Mouse (Mus musculus): ENCODE data around the gene Gm21885. TPM values are rescaled to one million over a fixed set of nuclear protein-coding genes. Genes with fewer than 3 reads are reported as not detected.
A peak's percentile ranks its signal among the peaks of the same experiment; 100 is the strongest.

Gm21885 gene
- polyA plus RNA-seq, 1 experiment = not detected

- 79% methylated on average over 10 of the region's 10 CpGs for WGBS
- H3K4me3 ChIP-seq (replicated peaks; ENCODE audit: control insufficient read depth, low read depth, low read length) = no peak overlapping the region
- peaks cover 4% of the 10 kb centered on the region for H3K4me1 ChIP-seq (ENCODE audit: control insufficient read depth, insufficient read depth, low read length)
- no peak overlapping the region for H3K27ac ChIP-seq (ENCODE audit: control insufficient read depth, insufficient read depth, low read depth, low read length, poor library complexity)
- no peak for TF ChIP-seq CTCF (IDR thresholded peaks at IDR 0.05; ENCODE audit: control insufficient read depth, insufficient read depth, low read length)
- TF ChIP-seq POLR2A (IDR thresholded peaks at IDR 0.05; ENCODE audit: borderline replicate concordance, control insufficient read depth, low read depth, low read length) = no peak
These were observed 7.3 kb upstream of the Gm21885 start for GRCm38 (mm10) chr11:94274206-94274867.

GRCm38 (mm10) chr11:94275226-94275625 lies 6.4 kb upstream of the Gm21885 start:
- no peak overlapping the region for H3K4me3 ChIP-seq (replicated peaks; ENCODE audit: control insufficient read depth, low read depth, low read length)
- TF ChIP-seq POLR2A (IDR thresholded peaks at IDR 0.05; ENCODE audit: borderline replicate concordance, control insufficient read depth, low read depth, low read length) = no peak
- TF ChIP-seq CTCF (IDR thresholded peaks at IDR 0.05; ENCODE audit: control insufficient read depth, insufficient read depth, low read length) = no peak
- H3K27ac ChIP-seq (ENCODE audit: control insufficient read depth, insufficient read depth, low read depth, low read length, poor library complexity) = no peak overlapping the region
- WGBS = 91% methylated on average over 7 of the region's 7 CpGs
- peaks cover 4% of the 10 kb centered on the region for H3K4me1 ChIP-seq (ENCODE audit: control insufficient read depth, insufficient read depth, low read length)

- WGBS = 71% methylated on average over 2 of the region's 2 CpGs
- H3K4me1 ChIP-seq (ENCODE audit: control insufficient read depth, insufficient read depth, low read length) = peaks cover 4% of the 10 kb centered on the region
- no peak overlapping the region for H3K27ac ChIP-seq (ENCODE audit: control insufficient read depth, insufficient read depth, low read depth, low read length, poor library complexity)
- TF ChIP-seq POLR2A (IDR thresholded peaks at IDR 0.05; ENCODE audit: borderline replicate concordance, control insufficient read depth, low read depth, low read length) = no peak
- TF ChIP-seq CTCF (IDR thresholded peaks at IDR 0.05; ENCODE audit: control insufficient read depth, insufficient read depth, low read length) = no peak
- no peak overlapping the region for H3K4me3 ChIP-seq (replicated peaks; ENCODE audit: control insufficient read depth, low read depth, low read length)
These were observed 6.0 kb upstream of the Gm21885 start for GRCm38 (mm10) chr11:94275686-94276085.

- TF ChIP-seq POLR2A (IDR thresholded peaks at IDR 0.05; ENCODE audit: borderline replicate concordance, control insufficient read depth, low read depth, low read length) = no peak
- TF ChIP-seq CTCF (IDR thresholded peaks at IDR 0.05; ENCODE audit: control insufficient read depth, insufficient read depth, low read length) = peak; percentile 99
- Histone ChIP-seq H3K4me1 (ENCODE audit: control insufficient read depth, insufficient read depth, low read length) (peaks cover 2% of the 10 kb centered on the region), H3K4me3 (replicated peaks; ENCODE audit: control insufficient read depth, low read depth, low read length) (peak overlapping the region; percentile 38), H3K27ac (ENCODE audit: control insufficient read depth, insufficient read depth, low read depth, low read length, poor library complexity) (no peak overlapping the region)
- WGBS = 8% methylated on average over 20 of the region's 20 CpGs
These were observed 4.8 kb upstream of the Gm21885 start for GRCm38 (mm10) chr11:94276869-94277337.

- no peak for TF ChIP-seq POLR2A (IDR thresholded peaks at IDR 0.05; ENCODE audit: borderline replicate concordance, control insufficient read depth, low read depth, low read length)
- no peak for TF ChIP-seq CTCF (IDR thresholded peaks at IDR 0.05; ENCODE audit: control insufficient read depth, insufficient read depth, low read length)
- Histone ChIP-seq H3K27ac (ENCODE audit: control insufficient read depth, insufficient read depth, low read depth, low read length, poor library complexity) (no peak overlapping the region), H3K4me3 (replicated peaks; ENCODE audit: control insufficient read depth, low read depth, low read length) (no peak overlapping the region), H3K4me1 (ENCODE audit: control insufficient read depth, insufficient read depth, low read length) (no peaks in the 10 kb centered on the region)
- WGBS = 62% methylated on average over 5 of the region's 5 CpGs
These were observed 618 bp downstream of the Gm21885 start for GRCm38 (mm10) chr11:94282291-94282690.

- WGBS = 92% methylated on average over 6 of the region's 6 CpGs
- H3K4me3 ChIP-seq (replicated peaks; ENCODE audit: control insufficient read depth, low read depth, low read length) = no peak overlapping the region
- no peaks in the 10 kb centered on the region for H3K4me1 ChIP-seq (ENCODE audit: control insufficient read depth, insufficient read depth, low read length)
- TF ChIP-seq POLR2A (IDR thresholded peaks at IDR 0.05; ENCODE audit: borderline replicate concordance, control insufficient read depth, low read depth, low read length) (no peak), CTCF (IDR thresholded peaks at IDR 0.05; ENCODE audit: control insufficient read depth, insufficient read depth, low read length) (no peak)
- H3K27ac ChIP-seq (ENCODE audit: control insufficient read depth, insufficient read depth, low read depth, low read length, poor library complexity) = no peak overlapping the region
These were observed 1.9 kb downstream of the Gm21885 start for GRCm38 (mm10) chr11:94283536-94284099.

- 86% methylated on average over 11 of the region's 11 CpGs for WGBS
- TF ChIP-seq POLR2A (IDR thresholded peaks at IDR 0.05; ENCODE audit: borderline replicate concordance, control insufficient read depth, low read depth, low read length) = no peak
- TF ChIP-seq CTCF (IDR thresholded peaks at IDR 0.05; ENCODE audit: control insufficient read depth, insufficient read depth, low read length) = no peak
- no peaks in the 10 kb centered on the region for H3K4me1 ChIP-seq (ENCODE audit: control insufficient read depth, insufficient read depth, low read length)
- H3K27ac ChIP-seq (ENCODE audit: control insufficient read depth, insufficient read depth, low read depth, low read length, poor library complexity) = no peak overlapping the region
- no peak overlapping the region for H3K4me3 ChIP-seq (replicated peaks; ENCODE audit: control insufficient read depth, low read depth, low read length)
These were observed 4.4 kb downstream of the Gm21885 start for GRCm38 (mm10) chr11:94285886-94286574.

GRCm38 (mm10) chr11:94287105-94287504 lies 5.4 kb downstream of the Gm21885 start:
- Histone ChIP-seq H3K27ac (ENCODE audit: control insufficient read depth, insufficient read depth, low read depth, low read length, poor library complexity) (no peak overlapping the region), H3K4me3 (replicated peaks; ENCODE audit: control insufficient read depth, low read depth, low read length) (no peak overlapping the region), H3K4me1 (ENCODE audit: control insufficient read depth, insufficient read depth, low read length) (no peaks in the 10 kb centered on the region)
- WGBS = 94% methylated on average over 5 of the region's 5 CpGs
- no peak for TF ChIP-seq POLR2A (IDR thresholded peaks at IDR 0.05; ENCODE audit: borderline replicate concordance, control insufficient read depth, low read depth, low read length)

Data from bone marrow, adult 2 months (tissue).